Mouse (Mus musculus): Measurements from ENCODE around the gene Crybg3. TPM values are rescaled to one million over a fixed set of nuclear protein-coding genes. Genes with fewer than 3 reads are reported as not detected.

The Crybg3 gene
- polyA plus RNA-seq, 1 experiment from 2014 or later: 9.8 TPM

DNA sequence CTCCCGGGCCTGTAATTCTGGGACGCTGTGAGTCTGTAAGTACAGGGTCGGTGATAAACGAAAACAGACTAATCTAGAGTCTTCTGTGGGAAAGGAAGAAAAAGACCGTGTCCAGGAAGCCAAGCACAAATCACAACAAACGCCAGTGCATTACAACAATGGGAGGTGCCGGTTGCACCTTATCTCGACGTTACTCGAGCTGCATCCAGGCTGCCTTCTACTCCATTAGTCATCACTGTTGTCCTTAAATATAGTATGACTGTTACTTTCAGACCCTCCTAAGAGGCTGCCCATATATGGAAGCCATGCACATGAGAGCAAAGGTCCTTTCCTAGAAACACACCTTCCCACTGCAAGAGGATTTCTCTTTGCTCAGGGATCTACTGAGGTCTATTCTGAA is 13.0 kb downstream of the Crybg3 start:
- Histone ChIP-seq H3K4me1 (replicated peaks; ENCODE audit: control insufficient read depth, insufficient read depth, low read length) (no peaks in the 10 kb centered on the region), H3K36me3 (ENCODE audit: control insufficient read depth, insufficient read depth, low read length) (no peaks in the 10 kb centered on the region), H3K9ac (ENCODE audit: low read length) (no peak overlapping the region), H3K27ac (ENCODE audit: low read depth) (no peak overlapping the region), H3K27me3 (replicated peaks; ENCODE audit: control insufficient read depth, insufficient read depth, low read length) (no peaks in the 10 kb centered on the region), H3K4me3 (ENCODE audit: low read depth, low read length) (no peak overlapping the region), H3K9me3 (ENCODE audit: control insufficient read depth, low read length) (no peaks in the 10 kb centered on the region), H3K4me2 (ENCODE audit: low read length) (no peak overlapping the region)
- no peak for DNase-seq (ENCODE audit: low spot score)
- WGBS: 76% methylated on average over 10 of the region's 10 CpGs
- ATAC-seq (replicated peaks; ENCODE audit: low FRiP score, low TSS enrichment, low read depth): no peak

GRCm38 (mm10) chr16:59586911-59587310 is 13.9 kb downstream of the Crybg3 start:
- H3K9me3 ChIP-seq (ENCODE audit: control insufficient read depth, low read length): no peaks in the 10 kb centered on the region
- no peaks in the 10 kb centered on the region for H3K36me3 ChIP-seq (ENCODE audit: control insufficient read depth, insufficient read depth, low read length)
- ATAC-seq (replicated peaks; ENCODE audit: low FRiP score, low TSS enrichment, low read depth): no peak
- no peaks in the 10 kb centered on the region for H3K4me1 ChIP-seq (replicated peaks; ENCODE audit: control insufficient read depth, insufficient read depth, low read length)
- WGBS: 87% methylated on average over 8 of the region's 8 CpGs
- no peak overlapping the region for H3K9ac ChIP-seq (ENCODE audit: low read length)
- H3K27ac ChIP-seq (ENCODE audit: low read depth): no peak overlapping the region
- DNase-seq (ENCODE audit: low spot score): no peak
- H3K4me2 ChIP-seq (ENCODE audit: low read length): no peak overlapping the region
- no peaks in the 10 kb centered on the region for H3K27me3 ChIP-seq (replicated peaks; ENCODE audit: control insufficient read depth, insufficient read depth, low read length)
- no peak overlapping the region for H3K4me3 ChIP-seq (ENCODE audit: low read depth, low read length)

- H3K4me1 ChIP-seq (replicated peaks; ENCODE audit: control insufficient read depth, insufficient read depth, low read length): no peaks in the 10 kb centered on the region
- no peak for ATAC-seq (replicated peaks; ENCODE audit: low FRiP score, low TSS enrichment, low read depth)
- 44% methylated on average over 6 of the region's 6 CpGs for WGBS
- H3K36me3 ChIP-seq (ENCODE audit: control insufficient read depth, insufficient read depth, low read length): no peaks in the 10 kb centered on the region
- no peaks in the 10 kb centered on the region for H3K9me3 ChIP-seq (ENCODE audit: control insufficient read depth, low read length)
- no peak for DNase-seq (ENCODE audit: low spot score)
- no peak overlapping the region for H3K4me2 ChIP-seq (ENCODE audit: low read length)
- no peak overlapping the region for H3K27ac ChIP-seq (ENCODE audit: low read depth)
- H3K4me3 ChIP-seq (ENCODE audit: low read depth, low read length): no peak overlapping the region
- no peaks in the 10 kb centered on the region for H3K27me3 ChIP-seq (replicated peaks; ENCODE audit: control insufficient read depth, insufficient read depth, low read length)
- no peak overlapping the region for H3K9ac ChIP-seq (ENCODE audit: low read length)
Measured at GRCm38 (mm10) chr16:59586276-59586675, 14.5 kb downstream of the Crybg3 start.

DNA sequence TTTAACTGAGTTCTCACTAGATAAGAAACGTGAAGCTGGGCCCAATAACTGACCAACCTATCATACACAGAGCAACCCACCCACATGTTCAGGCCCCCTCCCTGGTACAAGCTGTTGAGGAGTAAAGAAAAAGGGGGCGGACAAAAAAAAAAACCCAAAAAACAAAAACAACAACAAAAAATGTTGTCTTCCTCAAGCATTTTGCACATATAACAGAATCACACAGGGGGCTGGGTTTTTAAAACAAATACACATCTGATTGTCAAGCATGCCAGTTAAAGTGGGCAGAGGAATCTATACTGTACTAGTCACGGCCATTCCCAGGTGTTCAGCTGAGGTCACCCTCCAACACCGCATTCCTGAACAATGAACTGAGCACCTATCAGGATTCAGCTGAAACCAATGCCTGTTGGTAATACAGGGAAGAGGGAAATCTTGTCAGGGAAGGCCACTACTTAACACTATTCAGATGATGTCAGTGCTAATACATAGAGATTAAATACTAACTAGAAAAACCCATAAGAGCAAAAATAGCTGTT is 15.0 kb downstream of the Crybg3 start:
- DNase-seq (ENCODE audit: low spot score): no peak
- no peak for ATAC-seq (replicated peaks; ENCODE audit: low FRiP score, low TSS enrichment, low read depth)
- no peaks in the 10 kb centered on the region for H3K36me3 ChIP-seq (ENCODE audit: control insufficient read depth, insufficient read depth, low read length)
- H3K9me3 ChIP-seq (ENCODE audit: control insufficient read depth, low read length): no peaks in the 10 kb centered on the region
- no peaks in the 10 kb centered on the region for H3K27me3 ChIP-seq (replicated peaks; ENCODE audit: control insufficient read depth, insufficient read depth, low read length)
- 80% methylated on average over 4 of the region's 4 CpGs for WGBS
- H3K9ac ChIP-seq (ENCODE audit: low read length): no peak overlapping the region
- no peak overlapping the region for H3K4me2 ChIP-seq (ENCODE audit: low read length)
- no peaks in the 10 kb centered on the region for H3K4me1 ChIP-seq (replicated peaks; ENCODE audit: control insufficient read depth, insufficient read depth, low read length)
- H3K4me3 ChIP-seq (ENCODE audit: low read depth, low read length): no peak overlapping the region
- no peak overlapping the region for H3K27ac ChIP-seq (ENCODE audit: low read depth)

DNA sequence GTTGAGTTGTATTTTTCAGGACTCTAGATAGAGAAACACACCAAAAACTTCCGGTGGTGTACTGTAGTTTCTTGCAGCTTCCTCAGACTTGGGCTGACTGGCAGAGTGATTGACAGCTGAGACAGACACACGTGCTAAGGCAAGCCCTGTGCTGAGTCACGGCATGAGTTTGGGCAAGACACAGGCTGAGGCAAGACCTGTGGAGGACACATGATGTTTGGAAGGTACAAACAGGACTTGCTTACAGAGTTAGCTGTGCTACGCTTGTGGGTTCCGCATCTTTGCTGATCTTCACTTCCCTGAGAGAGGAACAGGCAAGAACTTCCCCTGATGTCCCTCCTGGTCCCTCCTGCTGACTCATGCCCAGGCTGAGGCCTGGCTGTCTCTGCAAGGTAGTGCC is 17.3 kb downstream of the Crybg3 start:
- no peak overlapping the region for H3K9ac ChIP-seq (ENCODE audit: low read length)
- H3K27ac ChIP-seq (ENCODE audit: low read depth): no peak overlapping the region
- H3K4me2 ChIP-seq (ENCODE audit: low read length): no peak overlapping the region

GRCm38 (mm10) chr16:59579237-59579636 is 21.5 kb downstream of the Crybg3 start:
- Histone ChIP-seq H3K27ac (ENCODE audit: low read depth) (no peak overlapping the region), H3K4me2 (ENCODE audit: low read length) (no peak overlapping the region), H3K4me1 (replicated peaks; ENCODE audit: control insufficient read depth, insufficient read depth, low read length) (no peaks in the 10 kb centered on the region), H3K36me3 (ENCODE audit: control insufficient read depth, insufficient read depth, low read length) (no peaks in the 10 kb centered on the region), H3K4me3 (ENCODE audit: low read depth, low read length) (no peak overlapping the region), H3K27me3 (replicated peaks; ENCODE audit: control insufficient read depth, insufficient read depth, low read length) (no peaks in the 10 kb centered on the region), H3K9me3 (ENCODE audit: control insufficient read depth, low read length) (no peaks in the 10 kb centered on the region), H3K9ac (ENCODE audit: low read length) (no peak overlapping the region)
- WGBS: 88% methylated on average over 8 of the region's 8 CpGs
- DNase-seq (ENCODE audit: low spot score): peak; percentile 25
- ATAC-seq (replicated peaks; ENCODE audit: low FRiP score, low TSS enrichment, low read depth): no peak

More for the DNA sequence above, 17.3 kb downstream of the Crybg3 start:
- DNase-seq (ENCODE audit: low spot score) (no peak), ATAC-seq (replicated peaks; ENCODE audit: low FRiP score, low TSS enrichment, low read depth) (no peak)
- no peak overlapping the region for H3K4me3 ChIP-seq (ENCODE audit: low read depth, low read length)
- no peaks in the 10 kb centered on the region for H3K36me3 ChIP-seq (ENCODE audit: control insufficient read depth, insufficient read depth, low read length)
- no peaks in the 10 kb centered on the region for H3K9me3 ChIP-seq (ENCODE audit: control insufficient read depth, low read length)
- 86% methylated on average over 5 of the region's 5 CpGs for WGBS
- H3K27me3 ChIP-seq (replicated peaks; ENCODE audit: control insufficient read depth, insufficient read depth, low read length): no peaks in the 10 kb centered on the region
- no peaks in the 10 kb centered on the region for H3K4me1 ChIP-seq (replicated peaks; ENCODE audit: control insufficient read depth, insufficient read depth, low read length)

GRCm38 (mm10) chr16:59573961-59574360 is 26.8 kb downstream of the Crybg3 start:
- WGBS: 88% methylated on average over 11 of the region's 11 CpGs
- ATAC-seq (replicated peaks; ENCODE audit: low FRiP score, low TSS enrichment, low read depth) (no peak), DNase-seq (ENCODE audit: low spot score) (no peak)
- H3K9me3 ChIP-seq (ENCODE audit: control insufficient read depth, low read length): no peaks in the 10 kb centered on the region
- H3K27me3 ChIP-seq (replicated peaks; ENCODE audit: control insufficient read depth, insufficient read depth, low read length): no peaks in the 10 kb centered on the region
- H3K9ac ChIP-seq (ENCODE audit: low read length): no peak overlapping the region
- H3K36me3 ChIP-seq (ENCODE audit: control insufficient read depth, insufficient read depth, low read length): no peaks in the 10 kb centered on the region
- no peak overlapping the region for H3K4me2 ChIP-seq (ENCODE audit: low read length)
- no peak overlapping the region for H3K4me3 ChIP-seq (ENCODE audit: low read depth, low read length)
- no peak overlapping the region for H3K27ac ChIP-seq (ENCODE audit: low read depth)
- H3K4me1 ChIP-seq (replicated peaks; ENCODE audit: control insufficient read depth, insufficient read depth, low read length): 0 out of 2 replicates have a peak, but pooled peaks cover 4% of the 10 kb centered on the region

DNA sequence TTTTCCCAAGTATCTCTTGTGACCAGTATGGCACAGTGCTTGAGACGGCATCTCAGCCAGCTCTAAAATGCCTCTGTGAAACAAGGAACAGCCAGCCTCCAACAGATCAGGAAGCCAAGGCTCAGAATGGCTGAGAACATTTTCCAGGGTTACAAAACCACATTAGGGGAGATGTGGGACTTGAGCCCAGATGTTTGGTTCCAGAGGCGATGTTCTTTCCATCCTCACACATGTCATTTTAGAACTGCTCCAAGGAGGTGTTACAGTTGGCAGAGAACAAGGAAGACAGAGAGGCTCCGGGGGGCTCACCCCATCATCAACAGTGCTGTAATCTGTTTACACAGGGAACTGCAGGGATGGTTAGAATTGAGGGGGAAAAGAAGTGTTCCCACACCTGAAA is 28.1 kb downstream of the Crybg3 start:
- ATAC-seq (replicated peaks; ENCODE audit: low FRiP score, low TSS enrichment, low read depth) (no peak), DNase-seq (ENCODE audit: low spot score) (no peak)
- Histone ChIP-seq H3K27ac (ENCODE audit: low read depth) (no peak overlapping the region), H3K9me3 (ENCODE audit: control insufficient read depth, low read length) (no peaks in the 10 kb centered on the region), H3K4me2 (ENCODE audit: low read length) (no peak overlapping the region), H3K4me1 (replicated peaks; ENCODE audit: control insufficient read depth, insufficient read depth, low read length) (peaks cover 4% of the 10 kb centered on the region; the same call in 1 of the 2 replicates), H3K36me3 (ENCODE audit: control insufficient read depth, insufficient read depth, low read length) (no peaks in the 10 kb centered on the region), H3K27me3 (replicated peaks; ENCODE audit: control insufficient read depth, insufficient read depth, low read length) (no peaks in the 10 kb centered on the region), H3K4me3 (ENCODE audit: low read depth, low read length) (no peak overlapping the region), H3K9ac (ENCODE audit: low read length) (no peak overlapping the region)
- WGBS: 76% methylated on average over 3 of the region's 3 CpGs

DNA sequence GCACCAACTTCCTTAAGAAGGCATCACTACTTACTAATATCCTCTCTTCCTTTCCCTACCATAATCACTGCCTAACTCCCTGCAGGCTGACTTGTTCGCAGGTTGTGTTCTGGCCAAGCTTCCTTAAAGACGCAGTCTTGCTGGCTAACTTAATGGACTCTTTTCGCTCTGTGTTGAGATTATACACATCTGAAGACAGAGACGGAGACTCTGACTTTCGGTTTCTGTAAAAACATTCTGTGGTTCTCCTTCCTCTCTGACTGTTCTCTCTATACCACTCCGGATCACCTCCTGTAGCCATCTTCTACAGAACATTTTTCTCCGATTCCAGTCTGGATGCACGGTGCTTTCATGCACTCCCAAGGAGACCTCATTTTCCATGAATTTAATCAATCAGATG is 30.0 kb downstream of the Crybg3 start:
- no peak overlapping the region for H3K9ac ChIP-seq (ENCODE audit: low read length)
- H3K9me3 ChIP-seq (ENCODE audit: control insufficient read depth, low read length): no peaks in the 10 kb centered on the region
- no peaks in the 10 kb centered on the region for H3K27me3 ChIP-seq (replicated peaks; ENCODE audit: control insufficient read depth, insufficient read depth, low read length)
- H3K4me1 ChIP-seq (replicated peaks; ENCODE audit: control insufficient read depth, insufficient read depth, low read length): peaks cover 4% of the 10 kb centered on the region; the same call in 1 of the 2 replicates
- DNase-seq (ENCODE audit: low spot score) (no peak), ATAC-seq (replicated peaks; ENCODE audit: low FRiP score, low TSS enrichment, low read depth) (no peak)
- 91% methylated on average over 8 of the region's 8 CpGs for WGBS
- H3K4me3 ChIP-seq (ENCODE audit: low read depth, low read length): no peak overlapping the region
- H3K27ac ChIP-seq (ENCODE audit: low read depth): no peak overlapping the region
- no peak overlapping the region for H3K4me2 ChIP-seq (ENCODE audit: low read length)
- H3K36me3 ChIP-seq (ENCODE audit: control insufficient read depth, insufficient read depth, low read length): no peaks in the 10 kb centered on the region

All from intestine, embryonic 14.5 days (tissue).